Mouse (Mus musculus): ENCODE measurements around the gene 6430628N08Rik.

Gene 6430628N08Rik

DNA sequence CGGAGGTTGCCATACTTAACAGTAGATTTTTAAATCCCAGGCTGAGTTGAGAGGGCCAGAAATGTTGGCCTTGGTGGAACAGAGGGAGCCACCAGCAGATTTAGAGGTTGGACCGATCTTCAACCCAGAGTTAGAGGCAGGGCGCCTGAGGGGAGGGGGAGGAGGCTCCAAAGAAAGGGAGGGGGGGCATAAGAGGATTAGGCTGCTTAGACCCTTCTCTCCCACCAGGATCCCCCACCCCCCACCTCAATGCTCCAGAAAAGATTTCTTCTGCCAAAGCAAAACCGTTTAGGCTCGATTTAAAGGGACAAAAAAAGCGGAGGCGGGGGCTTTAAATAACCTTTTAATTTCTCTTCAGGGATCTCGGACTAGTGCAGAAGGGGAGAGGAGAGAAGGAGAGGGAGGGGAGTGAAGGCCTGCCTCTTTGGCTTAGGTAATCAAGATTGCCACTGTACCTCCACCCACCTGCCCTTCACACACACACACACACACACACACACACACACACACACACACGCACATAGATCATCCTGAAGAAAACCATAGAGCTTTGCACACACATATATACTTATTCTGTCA lies 50.9 kb downstream of the 6430628N08Rik start:
- no peak for DNase-seq

DNA sequence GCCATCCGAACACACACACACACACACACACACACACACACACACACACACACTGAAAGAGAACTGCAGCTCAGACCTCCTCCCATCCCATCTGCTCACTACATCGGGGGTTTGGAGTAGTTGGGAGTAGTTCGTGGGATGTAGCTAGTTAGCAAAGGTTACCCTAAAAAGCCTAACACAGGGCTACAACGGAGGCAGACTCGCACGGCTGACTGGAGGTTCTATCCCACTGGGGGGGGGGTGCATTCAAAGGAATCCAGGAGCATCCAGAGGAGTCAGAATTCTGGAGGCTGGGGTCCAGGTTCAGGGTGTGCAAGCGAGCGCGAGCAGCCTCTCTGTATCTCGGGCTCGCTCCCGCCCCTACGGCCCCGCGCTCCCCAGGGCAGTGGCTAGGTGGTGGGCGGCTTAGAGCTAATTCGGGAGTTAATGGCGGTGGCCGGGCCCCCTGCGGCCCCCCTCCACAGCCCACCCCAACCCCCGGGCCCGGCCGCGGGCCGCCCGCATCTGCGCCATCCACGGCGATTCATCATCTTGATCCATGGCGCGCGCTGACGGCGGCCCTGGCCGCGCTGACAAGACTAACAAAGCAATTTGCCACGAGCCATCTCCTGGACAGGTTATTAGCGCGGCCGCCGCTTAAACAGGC lies 53.3 kb downstream of the 6430628N08Rik start:
- no peak for DNase-seq
